Mouse (Mus musculus): ENCODE results near the gene Dis3l.

DNA sequence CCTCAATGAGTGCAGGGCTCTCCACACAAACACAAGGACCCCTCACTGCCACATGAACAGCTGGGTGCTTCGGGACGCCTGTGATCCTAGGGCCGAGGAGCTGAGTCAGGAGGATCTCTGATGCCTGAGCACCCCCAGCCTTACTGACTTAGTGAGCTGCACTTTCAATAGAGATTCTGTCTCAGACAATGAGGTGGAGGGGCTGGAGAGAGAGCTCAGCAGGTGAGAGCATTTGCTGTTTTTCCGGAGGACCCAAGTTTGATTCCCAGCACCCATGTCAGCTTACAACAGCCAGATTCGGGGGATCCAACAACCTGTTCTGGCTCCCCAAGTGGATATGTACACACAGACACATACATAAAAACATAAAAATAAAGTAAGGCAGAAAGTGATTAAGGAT is 24.1 kb downstream of the Dis3l start:
- TF ChIP-seq POLR2A (IDR thresholded peaks at IDR 0.05; ENCODE audit: low read depth, low read length) (no peak), CTCF (IDR thresholded peaks at IDR 0.05; ENCODE audit: extremely low read depth, insufficient read depth, insufficient read length, insufficient replicate concordance) (no peak)
